Mouse (Mus musculus) megakaryocyte, embryonic 14.5 days (primary cell): ENCODE data around the gene Srebf2. TPM values are rescaled to one million over a fixed set of nuclear protein-coding genes. Genes with fewer than 3 reads are reported as not detected.

ENCODE experiments used
- H3K27me3 ChIP-seq: replicated peaks from 2 replicates; pipeline ENCODE3; 2012; ENCODE audit warnings: inconsistent platforms
- H3K36me3 ChIP-seq: replicated peaks from 2 replicates; pipeline ENCODE3; 2012; ENCODE audit warnings: low read length, inconsistent platforms, mixed read lengths
- H3K4me1 ChIP-seq: 2 replicates; pipeline ENCODE4 v1.6.1; 2012; ENCODE audit warnings: inconsistent platforms
- H3K4me3 ChIP-seq: replicated peaks from 2 replicates; pipeline ENCODE3; 2012; ENCODE audit warnings: moderate library complexity, mild to moderate bottlenecking, inconsistent platforms
- H3K9me3 ChIP-seq: 2 replicates; pipeline ENCODE4 v1.6.1; 2012; ENCODE audit warnings: inconsistent platforms
- FLI1 ChIP-seq: IDR thresholded peaks from 2 replicates; pipeline ENCODE4 v1.6.1; 2012; ENCODE audit warnings: low read length, inconsistent platforms, mixed read lengths
- GATA1 ChIP-seq: IDR thresholded peaks from 3 replicates; pipeline ENCODE4 v1.6.1; 2012; ENCODE audit warnings: mixed read lengths, low read length, inconsistent platforms, borderline replicate concordance
- polyA plus RNA-seq: library from polyadenylated mRNA; stranded (reverse); fragments of >175 nt; gene quantifications from 2 replicates; pipeline ENCODE4 v1.2.3, GENCODE M21; 2012; ENCODE audit warnings: low replicate concordance; ENCODE audit not compliant: insufficient read depth

The Srebf2 gene
- polyA plus RNA-seq, 1 experiment: 351 TPM

DNA sequence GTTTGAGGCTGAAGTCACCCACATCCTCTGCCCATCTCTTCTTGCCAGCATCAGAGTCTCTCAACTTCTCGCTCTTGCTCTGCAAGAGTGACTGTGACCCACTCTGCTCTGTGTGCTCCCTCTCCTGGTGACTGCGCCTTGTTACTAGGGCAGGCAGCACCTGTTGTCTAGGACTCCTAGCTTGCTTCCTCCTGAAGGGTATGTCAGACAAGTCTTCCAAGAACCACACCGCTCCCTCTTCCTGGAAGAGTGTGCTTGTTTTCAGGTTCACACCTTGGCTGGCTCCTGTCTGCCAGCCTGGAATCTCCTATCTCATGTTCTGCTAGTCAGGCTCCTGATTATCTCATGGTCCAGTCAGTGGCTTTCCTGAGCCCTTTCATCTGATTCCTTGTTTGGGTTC, 6.6 kb upstream of the Srebf2 start:
- Histone ChIP-seq H3K4me1 (peaks cover 62% of the 10 kb centered on the region), H3K27me3 (no peaks in the 10 kb centered on the region), H3K36me3 (peaks cover 68% of the 10 kb centered on the region), H3K9me3 (no peaks in the 10 kb centered on the region), H3K4me3 (no peak overlapping the region)
- TF ChIP-seq FLI1 (no peak), GATA1 (no peak)

DNA sequence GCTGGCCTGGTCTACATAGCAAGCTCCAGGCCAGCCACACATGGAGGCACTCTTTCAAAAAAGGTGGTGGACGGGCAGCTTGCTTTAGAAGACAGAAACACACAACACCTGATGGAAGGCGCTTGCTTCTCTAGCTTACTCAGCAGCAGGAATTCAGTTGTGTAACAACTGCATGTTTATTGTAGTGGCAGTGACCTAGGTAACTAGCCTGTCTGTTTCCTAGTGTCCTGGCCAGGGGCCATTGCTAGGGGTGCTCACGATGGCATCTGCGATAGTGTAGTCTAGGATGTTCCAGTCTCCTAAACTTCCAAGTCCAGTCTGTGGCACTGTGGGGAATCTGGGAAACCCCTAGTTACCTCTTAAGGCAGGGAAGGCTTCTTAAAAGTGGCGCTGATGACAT, 2.8 kb upstream of the Srebf2 start:
- no peak overlapping the region for H3K4me3 ChIP-seq
- H3K4me1 ChIP-seq: peaks cover 66% of the 10 kb centered on the region
- peaks cover 41% of the 10 kb centered on the region for H3K36me3 ChIP-seq
- TF ChIP-seq GATA1 (no peak), FLI1 (no peak)
- H3K9me3 ChIP-seq: no peaks in the 10 kb centered on the region
- no peaks in the 10 kb centered on the region for H3K27me3 ChIP-seq

DNA sequence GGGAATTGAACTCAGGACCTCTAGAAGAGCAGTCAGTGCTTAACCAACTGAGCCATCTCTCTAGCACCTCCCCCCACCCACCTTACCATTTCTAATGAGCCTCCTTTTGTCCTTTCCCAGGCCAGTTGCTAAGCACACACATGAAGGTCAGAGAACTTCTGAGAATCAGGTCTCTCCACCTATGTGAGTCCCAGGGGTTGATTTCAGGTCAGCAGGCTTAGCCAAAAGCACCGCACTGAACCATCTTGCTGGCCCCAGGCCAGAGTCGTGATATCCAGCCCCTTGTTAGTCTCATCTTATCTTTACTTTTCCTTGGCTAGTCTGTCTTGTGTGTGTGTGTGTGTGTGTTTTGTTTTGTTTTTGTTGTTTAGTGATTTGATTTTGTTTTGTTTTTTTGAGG, 1.6 kb upstream of the Srebf2 start:
- TF ChIP-seq GATA1: no peak
- Histone ChIP-seq H3K9me3 (no peaks in the 10 kb centered on the region), H3K27me3 (no peaks in the 10 kb centered on the region), H3K4me1 (peaks cover 68% of the 10 kb centered on the region), H3K36me3 (peaks cover 41% of the 10 kb centered on the region), H3K4me3 (peak overlapping the region; percentile 33)

DNA sequence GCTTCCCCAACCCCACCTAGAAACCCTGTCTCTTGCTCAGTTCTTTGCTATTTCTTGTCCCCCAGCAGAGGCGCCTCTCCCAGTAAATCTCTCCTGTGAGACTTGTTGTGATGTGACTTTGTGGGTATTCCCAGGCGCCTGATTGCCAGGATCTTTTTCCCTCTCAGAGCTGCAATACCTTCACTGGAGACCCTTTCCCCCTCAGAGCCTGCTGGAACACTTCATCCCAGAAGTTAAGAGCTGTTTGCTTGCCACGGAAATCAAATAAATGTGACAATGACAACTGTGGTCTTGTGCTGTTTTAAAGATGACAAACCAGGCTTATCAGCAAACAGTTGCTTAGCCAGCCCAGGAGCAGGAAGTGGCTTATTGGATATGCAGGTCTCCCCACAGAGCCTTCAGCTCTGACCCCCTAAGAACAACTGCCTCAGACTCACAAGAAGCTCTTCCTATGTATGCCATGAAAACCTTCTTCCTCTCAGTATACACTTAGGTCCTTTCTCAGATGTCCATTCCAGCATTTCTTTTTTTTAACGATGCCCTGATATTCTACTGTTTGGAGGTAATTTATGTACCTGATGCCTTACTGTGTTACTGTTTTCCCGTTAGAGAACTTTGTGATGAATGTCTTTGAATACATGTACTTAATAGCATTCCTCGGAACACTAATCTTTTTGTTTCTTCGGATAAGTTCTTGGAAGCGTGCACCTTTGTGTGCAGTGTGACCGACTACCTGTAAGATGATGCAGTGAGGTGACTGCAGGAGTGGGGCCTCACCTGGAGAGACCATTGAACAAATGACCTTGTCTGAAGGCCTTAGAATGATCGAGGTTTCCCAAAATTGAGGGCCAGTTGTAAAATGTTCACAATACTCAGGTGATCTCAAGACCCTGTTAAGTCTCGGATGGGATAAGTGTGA, 871 bp upstream of the Srebf2 start:
- 0 out of 2 replicates have a peak, but pooled peaks have one; percentile 16 for TF ChIP-seq FLI1
- TF ChIP-seq GATA1: peak; percentile 66; the same call in 1 of the 3 replicates
- Histone ChIP-seq H3K9me3 (no peaks in the 10 kb centered on the region), H3K4me3 (peak overlapping the region; percentile 99), H3K4me1 (peaks cover 68% of the 10 kb centered on the region), H3K36me3 (peaks cover 39% of the 10 kb centered on the region), H3K27me3 (no peaks in the 10 kb centered on the region)

DNA sequence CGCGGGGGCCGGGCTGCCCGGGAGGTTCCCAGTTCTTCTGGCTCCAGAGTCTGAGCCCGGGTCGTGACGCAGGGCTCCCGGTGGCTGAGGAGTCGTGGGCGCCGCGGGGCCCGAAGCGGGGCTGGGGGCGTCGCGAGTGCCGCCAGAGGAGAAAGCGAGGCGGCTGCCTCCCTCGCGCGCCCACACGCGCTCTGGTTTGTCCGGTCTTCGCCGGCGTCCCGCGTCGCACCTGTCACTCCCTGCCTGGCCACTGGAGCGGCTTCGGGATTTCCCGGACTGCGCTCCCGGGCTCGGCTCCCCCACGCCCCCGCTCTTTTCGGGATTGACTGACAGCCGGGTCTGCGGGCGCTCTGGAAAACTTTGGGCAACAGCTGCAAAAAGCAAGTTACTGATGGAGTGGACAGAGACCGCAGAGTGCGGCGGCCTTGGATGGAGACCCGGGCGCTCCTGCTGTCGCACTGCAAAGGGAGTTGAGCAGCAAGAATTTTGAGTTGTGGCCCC, 680 bp downstream of the Srebf2 start:
- peaks cover 38% of the 10 kb centered on the region for H3K36me3 ChIP-seq
- H3K9me3 ChIP-seq: no peaks in the 10 kb centered on the region
- H3K4me1 ChIP-seq: peaks cover 70% of the 10 kb centered on the region
- TF ChIP-seq FLI1 (no peak), GATA1 (no peak)
- H3K4me3 ChIP-seq: peak overlapping the region; percentile 99
- H3K27me3 ChIP-seq: no peaks in the 10 kb centered on the region

DNA sequence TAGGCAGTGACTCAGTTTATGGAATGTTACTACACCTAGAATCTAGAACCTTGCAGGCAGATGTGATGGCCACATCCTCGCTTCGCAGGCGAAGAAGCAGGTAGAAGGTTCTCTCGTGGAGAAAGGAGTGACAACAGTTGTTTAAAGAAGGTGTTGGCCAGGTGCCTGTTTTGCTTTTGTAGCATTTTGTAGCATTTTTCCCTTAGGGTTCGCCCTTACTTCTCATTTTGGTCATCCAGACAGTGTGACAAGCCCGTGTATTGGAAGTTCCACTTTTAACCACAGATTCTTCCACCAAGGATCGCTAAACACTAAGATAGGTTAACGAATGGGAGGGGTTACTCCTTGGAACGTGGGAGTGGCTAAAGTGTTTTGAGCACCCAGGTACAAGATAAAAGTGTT, 1.5 kb downstream of the Srebf2 start:
- Histone ChIP-seq H3K36me3 (peaks cover 42% of the 10 kb centered on the region), H3K27me3 (no peaks in the 10 kb centered on the region), H3K4me3 (peak overlapping the region; percentile 99), H3K9me3 (no peaks in the 10 kb centered on the region), H3K4me1 (peaks cover 79% of the 10 kb centered on the region)
- TF ChIP-seq FLI1 (no peak), GATA1 (no peak)

DNA sequence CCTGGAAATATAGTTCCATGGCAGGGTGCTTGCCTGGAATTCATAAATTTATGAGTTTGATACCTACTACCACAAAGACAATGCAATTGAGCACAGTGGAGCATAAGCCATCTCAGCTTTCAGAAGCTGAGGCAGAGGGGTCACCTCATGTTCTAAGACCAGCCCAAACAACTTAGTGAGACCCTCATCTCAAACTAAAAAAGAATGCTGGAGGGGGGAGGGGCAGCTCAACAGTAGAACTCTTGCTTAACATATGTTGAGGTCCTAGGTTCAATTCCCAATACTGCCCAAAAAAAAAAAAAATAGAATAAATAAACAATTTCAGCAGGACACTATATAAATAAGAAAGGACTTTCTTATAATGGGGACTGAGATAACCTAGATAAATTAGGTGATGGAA, 3.1 kb downstream of the Srebf2 start:
- peaks cover 81% of the 10 kb centered on the region for H3K4me1 ChIP-seq
- no peak overlapping the region for H3K4me3 ChIP-seq
- H3K9me3 ChIP-seq: no peaks in the 10 kb centered on the region
- TF ChIP-seq FLI1: no peak
- H3K27me3 ChIP-seq: no peaks in the 10 kb centered on the region
- peaks cover 52% of the 10 kb centered on the region for H3K36me3 ChIP-seq

DNA sequence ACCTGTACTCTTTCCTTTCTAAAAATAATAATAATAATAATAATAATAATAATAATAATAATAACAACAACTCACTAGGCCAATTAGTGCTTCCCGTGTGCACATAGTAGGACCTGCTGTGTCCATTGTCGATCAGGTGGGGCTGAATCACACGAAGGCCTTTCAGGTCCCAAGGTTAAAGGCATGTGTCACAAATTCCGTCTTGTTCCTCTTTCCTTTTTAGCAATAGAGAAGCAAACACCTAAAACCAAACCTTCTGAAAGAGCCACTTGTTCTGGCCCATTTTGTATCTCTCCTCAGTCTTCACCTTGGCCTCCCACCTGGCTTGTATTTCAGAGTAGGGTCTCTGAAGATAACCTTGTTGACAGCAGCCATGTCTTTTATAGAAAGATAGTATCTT, 4.2 kb downstream of the Srebf2 start:
- H3K27me3 ChIP-seq: no peaks in the 10 kb centered on the region
- peaks cover 81% of the 10 kb centered on the region for H3K4me1 ChIP-seq
- H3K36me3 ChIP-seq: peaks cover 54% of the 10 kb centered on the region
- no peaks in the 10 kb centered on the region for H3K9me3 ChIP-seq
- H3K4me3 ChIP-seq: no peak overlapping the region
- no peak for TF ChIP-seq FLI1

DNA sequence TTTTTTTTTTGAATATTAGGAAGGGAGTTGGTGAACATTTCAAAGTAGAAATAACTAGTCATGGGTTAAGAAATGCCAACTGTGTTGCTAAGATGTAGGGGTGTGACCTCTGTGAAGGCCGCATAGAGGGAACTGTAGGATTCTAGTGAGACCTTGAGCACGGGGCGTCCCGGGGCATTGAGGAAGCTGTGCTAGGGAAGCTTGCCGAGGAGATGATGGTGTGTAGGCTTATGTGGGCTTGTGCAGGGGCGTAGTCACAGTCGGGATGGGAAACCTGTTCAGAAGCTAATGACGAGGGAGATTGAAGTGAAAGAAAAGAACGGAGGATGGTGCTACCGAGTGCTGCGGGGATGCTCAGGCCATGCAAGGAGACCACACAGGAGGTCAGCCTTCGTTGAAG, 5.0 kb downstream of the Srebf2 start:
- Histone ChIP-seq H3K4me1 (peaks cover 83% of the 10 kb centered on the region), H3K9me3 (no peaks in the 10 kb centered on the region), H3K27me3 (no peaks in the 10 kb centered on the region), H3K36me3 (peaks cover 58% of the 10 kb centered on the region), H3K4me3 (peak overlapping the region; percentile 21)
- TF ChIP-seq GATA1: no peak
- no peak for TF ChIP-seq FLI1

DNA sequence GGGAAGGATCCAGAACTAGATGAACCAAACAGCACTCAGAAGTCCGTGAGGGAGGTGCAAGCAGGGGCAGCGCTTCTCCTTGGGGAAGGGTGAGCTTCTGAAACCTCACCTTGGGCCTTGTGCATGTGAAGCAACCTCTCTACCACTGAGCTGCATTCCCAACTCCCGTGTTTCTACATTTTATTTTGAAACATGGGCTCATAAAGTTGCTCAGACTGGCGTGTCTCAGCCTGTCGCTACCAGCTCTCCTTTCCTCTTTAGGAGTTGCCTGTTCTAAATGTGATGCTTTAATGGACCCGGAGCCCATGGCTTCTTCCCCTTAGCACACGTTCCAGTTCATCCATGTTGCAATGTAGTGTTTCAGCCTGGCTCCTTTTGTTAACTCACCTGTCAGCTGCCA, 5.5 kb downstream of the Srebf2 start:
- Histone ChIP-seq H3K27me3 (no peaks in the 10 kb centered on the region), H3K9me3 (no peaks in the 10 kb centered on the region), H3K4me1 (peaks cover 87% of the 10 kb centered on the region), H3K4me3 (peak overlapping the region; percentile 21), H3K36me3 (peaks cover 61% of the 10 kb centered on the region)
- no peak for TF ChIP-seq GATA1
- no peak for TF ChIP-seq FLI1
